Mouse (Mus musculus) layer of hippocampus, adult 2 months (tissue): ENCODE measurements around the gene Slc34a2. TPM values are rescaled to one million over a fixed set of nuclear protein-coding genes. Genes with fewer than 3 reads are reported as not detected.
A peak's percentile ranks its signal among the peaks of the same experiment; 100 is the strongest.

Experiments
- DNase-seq, 2 experiments: peaks; one replicate each; pipeline ENCODE4 v3.0.0; 2022; ENCODE audit warnings: low spot score in 2 of 2
- H3K27ac ChIP-seq: fragments of 200-600 bp; 2 replicates; pipeline ENCODE4 v1.8.1; 2022
- H3K4me3 ChIP-seq: fragments of 200-600 bp; 2 replicates; pipeline ENCODE4 v1.8.1; 2022; ENCODE audit warnings: mild to moderate bottlenecking
- CTCF ChIP-seq: fragments of 200-600 bp; conservative IDR thresholded peaks from 2 replicates; pipeline ENCODE4 v1.8.1; 2022; ENCODE audit warnings: antibody characterized with exemption, mild to moderate bottlenecking, moderate library complexity
- total RNA-seq, 2 experiments: library from RNA; stranded (reverse); gene quantifications; 2 replicates each; pipeline ENCODE4 v1.2.3; 2021

The Slc34a2 gene
- total RNA-seq, 2 experiments from 2014 or later = not detected

- H3K4me3 ChIP-seq = no peak overlapping the region
- TF ChIP-seq CTCF = no peak
- no peak for DNase-seq
- H3K27ac ChIP-seq = no peak overlapping the region
Measured at GRCm38 (mm10) chr5:53106731-53107130, 68.8 kb downstream of the Slc34a2 start.

- no peak overlapping the region for H3K4me3 ChIP-seq
- TF ChIP-seq CTCF = no peak
- no peak for DNase-seq
- no peak overlapping the region for H3K27ac ChIP-seq
Measured at GRCm38 (mm10) chr5:53108026-53108425, 70.1 kb downstream of the Slc34a2 start.

DNA sequence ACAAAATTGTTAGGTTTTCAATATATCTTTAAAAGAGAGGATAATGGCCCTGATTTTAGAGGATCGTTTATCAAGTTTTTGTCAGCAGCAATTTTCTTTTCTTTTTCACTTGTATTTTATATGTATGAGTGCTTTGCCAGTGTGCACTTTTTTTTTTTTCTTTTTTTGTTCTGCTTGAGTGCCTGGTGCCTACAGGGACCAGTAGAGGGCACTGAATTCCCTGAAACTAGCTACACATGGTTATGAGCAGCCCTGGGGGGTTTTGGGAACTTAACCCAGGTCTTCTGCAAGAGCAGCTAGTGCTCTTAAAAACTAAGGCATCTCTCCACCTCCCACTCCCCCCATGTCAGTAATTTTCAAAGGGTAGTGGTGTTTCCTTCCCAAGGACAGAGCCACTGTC is 70.8 kb downstream of the Slc34a2 start:
- no peak overlapping the region for H3K27ac ChIP-seq
- DNase-seq = no peak

GRCm38 (mm10) chr5:53110225-53110624 is 72.3 kb downstream of the Slc34a2 start:
- H3K4me3 ChIP-seq = no peak overlapping the region
- no peak for TF ChIP-seq CTCF
- H3K27ac ChIP-seq = no peak overlapping the region
- no peak for DNase-seq

More for the DNA sequence above, 70.8 kb downstream of the Slc34a2 start:
- no peak overlapping the region for H3K4me3 ChIP-seq
- TF ChIP-seq CTCF = peak; percentile 66

GRCm38 (mm10) chr5:53111036-53111435 is 73.2 kb downstream of the Slc34a2 start:
- no peak overlapping the region for H3K4me3 ChIP-seq
- DNase-seq = no peak
- TF ChIP-seq CTCF = no peak
- no peak overlapping the region for H3K27ac ChIP-seq

DNA sequence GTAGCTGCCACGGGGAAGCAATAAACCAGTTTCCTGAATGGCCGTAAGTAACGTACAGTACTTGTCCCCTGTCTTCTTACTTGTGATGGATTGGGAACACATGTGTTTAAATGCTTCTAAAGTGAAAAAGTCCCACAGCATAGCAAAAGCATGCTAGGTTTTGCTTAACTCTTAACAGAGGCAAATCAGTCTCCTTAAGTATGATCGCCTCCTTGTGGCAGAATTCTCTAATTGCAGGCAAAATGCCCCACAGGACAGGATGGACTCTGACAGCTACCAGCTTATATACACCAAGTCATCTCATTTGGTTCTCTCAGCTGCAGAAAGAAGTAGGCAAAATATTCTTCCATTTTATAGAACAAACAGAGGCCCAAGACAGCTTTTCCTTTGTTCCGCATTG is 75.1 kb downstream of the Slc34a2 start:
- H3K27ac ChIP-seq = no peak overlapping the region
- DNase-seq = no peak
- no peak overlapping the region for H3K4me3 ChIP-seq
- TF ChIP-seq CTCF = peak; percentile 57

GRCm38 (mm10) chr5:53114616-53115267 is 76.9 kb downstream of the Slc34a2 start:
- no peak for TF ChIP-seq CTCF
- H3K4me3 ChIP-seq = no peak overlapping the region
- no peak overlapping the region for H3K27ac ChIP-seq
- DNase-seq = no peak

DNA sequence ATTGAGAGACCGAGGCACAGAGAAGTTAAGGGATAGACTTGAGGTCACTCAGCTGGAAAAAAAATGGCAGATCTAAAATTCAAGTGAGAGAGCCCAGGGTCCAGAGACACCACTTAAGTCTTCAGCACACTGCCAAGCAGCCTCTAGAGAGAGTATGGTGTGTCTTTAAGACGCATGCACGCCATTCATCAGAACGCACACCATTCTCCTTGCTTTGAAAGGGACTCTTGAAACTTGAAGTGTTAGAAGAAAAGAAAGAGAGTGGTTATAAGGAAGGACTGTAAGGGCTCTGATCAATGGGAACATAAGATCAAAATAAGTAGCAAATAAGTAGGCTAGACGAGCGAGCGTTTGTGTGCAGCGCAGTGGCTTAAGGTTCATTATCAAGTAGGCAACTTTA is 80.3 kb downstream of the Slc34a2 start:
- H3K27ac ChIP-seq = no peak overlapping the region
- no peak for TF ChIP-seq CTCF
- H3K4me3 ChIP-seq = no peak overlapping the region
- DNase-seq = no peak

- no peak for TF ChIP-seq CTCF
- Histone ChIP-seq H3K4me3 (no peak overlapping the region), H3K27ac (no peak overlapping the region)
- DNase-seq = no peak
Measured at GRCm38 (mm10) chr5:53119689-53120088, 81.8 kb downstream of the Slc34a2 start.

Other genes starting within 250 kb of the Slc34a2 start
- gene Anapc4, start 204.1 kb upstream of the Slc34a2 start, total RNA-seq = 10 to 100 TPM; 75.5 to 77.0 TPM
- gene Sel1l3, start 175.8 kb downstream of the Slc34a2 start, total RNA-seq = 10 to 100 TPM; 38.3 to 40.7 TPM
- 10 to 100 TPM; 41.1 to 43.7 TPM for gene Smim20, start 229.0 kb downstream of the Slc34a2 start, total RNA-seq